Comparison of ENCODE assay signal across 9 mouse cellular contexts in the genomic region with DNA sequence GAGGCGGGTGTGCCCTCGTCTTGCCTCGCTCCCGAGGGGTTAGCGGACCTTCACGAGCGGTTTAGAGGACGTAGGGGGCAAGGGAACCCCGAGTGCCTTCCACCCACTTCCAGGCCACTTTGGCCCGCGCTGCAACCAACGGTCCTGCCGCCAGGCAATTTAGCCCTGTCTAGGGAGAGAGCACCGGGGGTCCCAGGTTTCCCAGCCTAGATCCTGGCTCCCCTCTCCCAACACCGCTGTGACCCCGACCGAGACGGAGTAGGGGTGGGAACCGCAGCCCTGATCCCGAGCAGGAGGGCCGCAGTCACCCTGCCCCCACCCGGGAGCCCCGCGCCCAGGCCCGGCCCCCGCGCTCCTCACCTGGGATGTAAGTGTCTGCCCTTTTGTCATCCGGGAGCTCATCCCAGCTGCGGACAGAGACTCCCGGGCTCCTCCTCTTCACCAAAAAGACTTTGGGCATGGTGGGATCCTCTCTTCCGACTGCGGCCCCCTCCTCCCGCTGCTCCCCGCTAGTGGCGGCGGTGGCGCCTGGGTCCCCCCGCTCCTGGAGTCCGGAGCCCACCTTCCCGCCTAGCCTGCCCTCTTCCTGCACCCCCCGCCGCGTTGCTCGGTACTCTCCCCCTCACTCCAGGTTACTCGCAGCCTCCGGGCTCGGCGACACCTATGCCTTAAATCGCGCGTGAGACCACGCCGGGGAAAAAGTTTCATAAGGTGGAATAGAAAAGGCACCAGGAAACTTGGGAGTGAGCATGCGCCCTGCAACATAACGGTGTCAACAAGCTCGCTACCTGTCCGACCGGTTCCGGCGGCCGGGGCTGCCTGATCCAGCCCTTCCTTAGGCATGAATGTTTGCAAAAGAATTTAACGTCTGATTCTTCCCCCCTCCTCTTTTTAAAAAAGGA. TPM values are rescaled to one million over a fixed set of nuclear protein-coding genes. Genes with fewer than 3 reads are reported as not detected.
DNase-seq lines count a peak whose midpoint lies in the region; ATAC-seq and TF ChIP-seq lines count a peak whose summit lies in the region.
"Had no signal": no experiment of that assay in that cellular context is flagged by ENCODE, and none has a peak within 500 bp of the region (broad histone marks: within the 10 kb centered on the region; RNA-seq: fewer than 3 reads in every experiment).

A gene (minus strand): TSS at position 746 of the 902 bp plus-strand sequence.

- H3K36me3 ChIP-seq in forebrain, embryonic 14.5 days (ENCODE audit: control insufficient read depth, insufficient read depth, low read length), result no peaks in the 10 kb centered on the region
- no peaks in the 10 kb centered on the region for H3K36me3 ChIP-seq in lung, embryonic 15.5 days

- H3K9ac ChIP-seq in forebrain, embryonic 14.5 days (ENCODE audit: low read length), result peak within 1 kb of the TSS; percentile 52
- H3K9ac ChIP-seq in lung, embryonic 15.5 days, result peak within 1 kb of the TSS; percentile 43

- H3K4me1 ChIP-seq in cerebellum, adult 2 months (ENCODE audit: control insufficient read depth, insufficient read depth, low read length), result no peaks in the 10 kb centered on the region
- H3K4me1 ChIP-seq in forebrain, embryonic 14.5 days (ENCODE audit: control insufficient read depth, insufficient read depth, low read length), result peaks cover 16% of the 10 kb centered on the region
- H3K4me1 ChIP-seq in lung, embryonic 15.5 days, result peaks cover 32% of the 10 kb centered on the region

- TF ChIP-seq CTCF in cerebellum, adult 2 months (IDR thresholded peaks at IDR 0.05; ENCODE audit: borderline replicate concordance, insufficient read depth, low read depth, low read length), result no peak

- peak within 1 kb of the TSS; percentile 91 for H3K4me2 ChIP-seq in forebrain, embryonic 14.5 days (ENCODE audit: low read length)
- peak within 1 kb of the TSS; percentile 95 for H3K4me2 ChIP-seq in lung, embryonic 15.5 days

- H3K4me3 ChIP-seq in cerebellum, adult 2 months (replicated peaks; ENCODE audit: insufficient read depth, low read depth, low read length), result peak within 1 kb of the TSS; percentile 32
- peak within 1 kb of the TSS; percentile 46 for H3K4me3 ChIP-seq in forebrain, embryonic 14.5 days (ENCODE audit: low read depth, low read length)
- peak within 1 kb of the TSS; percentile 58 for H3K4me3 ChIP-seq in lung, embryonic 15.5 days

- 1% methylated on average over 62 of the region's 62 CpGs for WGBS in cerebellum, adult 2 months
- 1% methylated on average over 59 of the region's 62 CpGs for WGBS in forebrain, embryonic 14.5 days
- WGBS in lung, embryonic 15.5 days, result 1% methylated on average over 62 of the region's 62 CpGs

- DNase-seq in cerebellum, adult 2 months, result peak in 1 of 2 experiments; percentile 20
- no peak for DNase-seq in cerebellum, postnatal 36 days
- peak; percentile 57 for DNase-seq in ES-CJ7 (ENCODE audit: low read depth, low spot score)
- DNase-seq in forebrain, embryonic 14.5 days (ENCODE audit: low spot score), result no peak
- DNase-seq in kidney, adult 9 months, result peak; percentile 71
- DNase-seq in retina, embryonic 14.5 days (ENCODE audit: low spot score), result peak; percentile 19
- DNase-seq in spleen, adult 12 weeks (ENCODE audit: low spot score), result no peak

- H3K27me3 ChIP-seq in cerebellum, adult 2 months (ENCODE audit: control insufficient read depth, insufficient read depth, low read length), result peaks cover 6% of the 10 kb centered on the region; the same call in 1 of the 2 replicates
- peaks cover 63% of the 10 kb centered on the region for H3K27me3 ChIP-seq in forebrain, embryonic 14.5 days (replicated peaks; ENCODE audit: control insufficient read depth, insufficient read depth, low read length)
- peaks cover 75% of the 10 kb centered on the region for H3K27me3 ChIP-seq in lung, embryonic 15.5 days

- H3K9me3 ChIP-seq in forebrain, embryonic 14.5 days (replicated peaks; ENCODE audit: control insufficient read depth, low read length), result no peaks in the 10 kb centered on the region
- no peaks in the 10 kb centered on the region for H3K9me3 ChIP-seq in lung, embryonic 15.5 days

- ATAC-seq in forebrain, embryonic 14.5 days, result peak; percentile 49
- ATAC-seq in lung, embryonic 15.5 days (ENCODE audit: borderline replicate concordance, extremely low read depth, low FRiP score, low TSS enrichment), result peak; percentile 56

- no peak within 1 kb of the TSS for H3K27ac ChIP-seq in cerebellum, adult 2 months (ENCODE audit: insufficient read depth, low read length)
- H3K27ac ChIP-seq in forebrain, embryonic 14.5 days (ENCODE audit: low read depth, low read length), result no peak within 1 kb of the TSS
- peak within 1 kb of the TSS; percentile 56 for H3K27ac ChIP-seq in lung, embryonic 15.5 days

- no peak for TF ChIP-seq POLR2A in cerebellum, adult 2 months (IDR thresholded peaks at IDR 0.05; ENCODE audit: borderline replicate concordance, insufficient read depth, low read length)

RNA-seq across cellular contexts. Expression of the gene that starts here (rescaled TPM):
- polyA plus RNA-seq in cerebellum, adult 2 months (2012; rRNA removed), result not detected in 2 replicates
- polyA plus RNA-seq in forebrain, embryonic 14.5 days (2014; fragmentation: Nextera tagmentation; extraction: Ambion mirVana), result not detected in 2 replicates
- 4.8 and 5.5 TPM in 2 replicates for polyA plus RNA-seq in lung, embryonic 15.5 days (2015; fragmentation: Nextera tagmentation; extraction: Ambion mirVana)
- polyA plus RNA-seq: C2C12 had no signal

Comparison
In these comparisons a context has a peak if more than half of its experiments do, and no peak if none do; other contexts are left out.
1. Peak in ATAC-seq, H3K4me3 ChIP-seq, H3K9ac ChIP-seq and H3K4me2 ChIP-seq in forebrain, embryonic 14.5 days; RNA of the gene not detected or under 1 TPM.
2. DNase-seq: peak in ES-CJ7 (single experiment), kidney, adult 9 months (single experiment) and retina, embryonic 14.5 days (single experiment); none in cerebellum, postnatal 36 days (0 of 2), forebrain, embryonic 14.5 days (single experiment) and spleen, adult 12 weeks (single experiment).
3. Peak in every context shown above with its lines, with median percentiles within 50 percentile points of each other: H3K4me3 ChIP-seq.